8 mouse cellular contexts compared by ENCODE assay signal in the genomic region with DNA sequence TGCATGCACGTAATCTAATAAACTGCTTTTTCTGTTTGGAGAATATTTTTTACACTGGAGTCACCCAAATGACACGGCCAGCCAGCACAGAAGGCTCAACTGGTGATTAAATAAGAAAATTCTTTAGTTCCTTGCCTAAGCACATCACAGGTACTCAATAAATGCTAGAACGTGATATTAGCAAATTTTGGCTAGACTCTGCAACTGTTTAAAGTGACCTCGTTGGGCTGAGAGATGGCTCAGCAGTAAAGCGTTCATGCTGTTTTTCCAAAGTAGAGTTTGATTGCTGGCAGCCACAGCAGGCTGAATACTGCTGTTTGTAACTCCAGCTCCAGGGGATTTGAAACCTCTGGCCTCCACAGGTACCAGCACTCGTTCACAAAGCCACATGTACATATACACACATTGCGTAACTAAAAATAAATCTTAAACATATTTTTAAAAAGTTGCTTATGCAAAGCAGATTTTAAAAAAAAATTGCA. TPM values are rescaled to one million over a fixed set of nuclear protein-coding genes. Genes with fewer than 3 reads are reported as not detected.
DNase-seq lines count a peak whose midpoint lies in the region; ATAC-seq and TF ChIP-seq lines count a peak whose summit lies in the region.

No protein-coding gene starts in this region.

- H3K9ac ChIP-seq in hindbrain, embryonic 16.5 days (ENCODE audit: low read depth, low read length): peak overlapping the region; percentile 91
- peak overlapping the region; percentile 88 for H3K9ac ChIP-seq in midbrain, embryonic 11.5 days (ENCODE audit: low read length)

- no peaks in the 10 kb centered on the region for H3K9me3 ChIP-seq in hindbrain, embryonic 16.5 days (ENCODE audit: control insufficient read depth, low read length)
- no peaks in the 10 kb centered on the region for H3K9me3 ChIP-seq in midbrain, embryonic 11.5 days (ENCODE audit: control insufficient read depth, low read length)

- H3K4me1 ChIP-seq in cortical plate, adult 2 months (ENCODE audit: control insufficient read depth, insufficient read depth, low read length): peaks cover 4% of the 10 kb centered on the region; the same call in 1 of the 2 replicates
- H3K4me1 ChIP-seq in hindbrain, embryonic 16.5 days (ENCODE audit: control insufficient read depth, insufficient read depth, low read depth, low read length): peaks cover 19% of the 10 kb centered on the region
- H3K4me1 ChIP-seq in midbrain, embryonic 11.5 days (ENCODE audit: control insufficient read depth, insufficient read depth, low read length): peaks cover 14% of the 10 kb centered on the region

- intact Hi-C loops in heart, postnatal 25 days (cut with DNase I): loop anchor here (5.0 to 10.0 kb wide), 3 partner anchors 50 to 497 kb away; a partner anchor contains a TSS

- DNase-seq in heart, adult 11 months: peak; percentile 79
- no peak for DNase-seq in heart, postnatal 25 days (ENCODE audit: low spot score)
- DNase-seq in 3134 (ENCODE audit: extremely low read depth, insufficient read length, low spot score) (peak; percentile 7), adipocyte (ENCODE audit: low spot score) (no peak)
- peak; percentile 83 for DNase-seq in midbrain, embryonic 11.5 days (ENCODE audit: low spot score, missing footprints)
- no peak for DNase-seq in cerebellum, adult 9-10 months

- WGBS in hindbrain, embryonic 16.5 days: 50% methylated on average over 7 of the region's 7 CpGs
- WGBS in midbrain, embryonic 11.5 days: 53% methylated on average over 7 of the region's 7 CpGs

- no peaks in the 10 kb centered on the region for H3K27me3 ChIP-seq in hindbrain, embryonic 16.5 days (replicated peaks; ENCODE audit: control insufficient read depth, insufficient read depth, low read length)
- no peaks in the 10 kb centered on the region for H3K27me3 ChIP-seq in midbrain, embryonic 11.5 days (ENCODE audit: control insufficient read depth, insufficient read depth, low read length)

- peak; percentile 6; the same call in 1 of the 2 replicates for ATAC-seq in hindbrain, embryonic 16.5 days
- no peak for ATAC-seq in midbrain, embryonic 11.5 days (ENCODE audit: low FRiP score)

- TF ChIP-seq POLR2A in cortical plate, adult 2 months (IDR thresholded peaks at IDR 0.05; ENCODE audit: extremely low read depth, insufficient read depth, low read length): no peak

- H3K4me2 ChIP-seq in hindbrain, embryonic 16.5 days (ENCODE audit: low read length): peak overlapping the region; percentile 65
- peak overlapping the region; percentile 78 for H3K4me2 ChIP-seq in midbrain, embryonic 11.5 days

- no peak overlapping the region for H3K27ac ChIP-seq in cortical plate, adult 2 months (ENCODE audit: insufficient read depth, low read length)
- peak overlapping the region; percentile 98 for H3K27ac ChIP-seq in hindbrain, embryonic 16.5 days (ENCODE audit: low read depth, low read length)
- H3K27ac ChIP-seq in midbrain, embryonic 11.5 days (ENCODE audit: low read depth, low read length): peak overlapping the region; percentile 96

- peak overlapping the region; percentile 71 for H3K4me3 ChIP-seq in cortical plate, adult 2 months (ENCODE audit: insufficient read depth, low read length)
- peak overlapping the region; percentile 86 for H3K4me3 ChIP-seq in hindbrain, embryonic 16.5 days (ENCODE audit: low read length)
- H3K4me3 ChIP-seq in midbrain, embryonic 11.5 days (ENCODE audit: low read depth, low read length): peak overlapping the region; percentile 79

- H3K36me3 ChIP-seq in hindbrain, embryonic 16.5 days (ENCODE audit: control insufficient read depth, insufficient read depth, low read length): no peaks in the 10 kb centered on the region
- no peaks in the 10 kb centered on the region for H3K36me3 ChIP-seq in midbrain, embryonic 11.5 days (ENCODE audit: control insufficient read depth, insufficient read depth, low read length)

- TF ChIP-seq CTCF in cortical plate, adult 2 months (IDR thresholded peaks at IDR 0.05; ENCODE audit: extremely low read depth, insufficient read depth, low read length): no peak

RNA-seq across cellular contexts. Expression of a gene that starts 0.6 kb away (rescaled TPM):
- total RNA-seq in heart, postnatal 25 days (2021): 10 to 100 TPM; 21.7 to 21.8 TPM
- polyA plus RNA-seq in cortical plate, adult 2 months (2012; rRNA removed): 27.6 and 28.1 TPM in 2 replicates
- 58.5 and 67.4 TPM in 2 replicates for polyA plus RNA-seq in hindbrain, embryonic 16.5 days (2015; fragmentation: Nextera tagmentation; extraction: Ambion mirVana)
- polyA plus RNA-seq in midbrain, embryonic 11.5 days (2014; fragmentation: Nextera tagmentation; extraction: Ambion mirVana): 113 and 131 TPM in 2 replicates

Comparison
In these comparisons a context has a peak if more than half of its experiments do, and no peak if none do; other contexts are left out.
1. DNase-seq: peak in heart, adult 11 months (single experiment), 3134 (single experiment) and midbrain, embryonic 11.5 days (single experiment); none in heart, postnatal 25 days (single experiment), adipocyte (single experiment) and cerebellum, adult 9-10 months (single experiment).
2. Peak in every context shown above with its lines, with median percentiles within 50 percentile points of each other: H3K4me3 ChIP-seq.